Mouse (Mus musculus) activated CD4-positive, CD25-positive, alpha-beta regulatory T cell, adult 4 months (primary cell): ENCODE results near the gene Evc2. TPM values are rescaled to one million over a fixed set of nuclear protein-coding genes. Genes with fewer than 3 reads are reported as not detected.

Experiments
- ATAC-seq: one replicate; pipeline ENCODE4 v1.8.0; 2017
- polyA plus RNA-seq, 2 experiments: library from polyadenylated mRNA; unstranded; fragments of 100-300 nt; shearing (Covaris generic); gene quantifications; one replicate each; pipeline ENCODE4 v1.2.1; 2017

Gene Evc2
- polyA plus RNA-seq, result not detected

DNA sequence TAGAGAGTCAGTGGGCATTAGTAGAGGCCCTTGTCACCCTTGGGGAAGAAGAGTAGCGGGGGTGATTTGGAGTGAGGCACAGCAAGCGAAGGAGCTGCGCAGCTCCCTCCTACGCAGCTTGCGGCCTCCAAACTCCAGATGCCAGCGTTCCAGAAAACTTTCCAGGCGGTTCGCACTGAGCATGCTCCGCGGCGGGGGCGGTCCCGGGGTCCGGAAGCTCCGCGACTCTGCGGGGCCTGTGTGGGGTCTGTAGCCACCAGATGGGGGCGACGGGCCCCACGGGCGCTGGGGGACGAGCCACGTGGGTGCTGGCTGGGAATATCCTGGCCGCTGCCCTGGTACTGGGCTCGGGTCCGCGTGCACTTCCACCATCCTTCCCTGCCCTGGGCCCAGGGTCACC is at the start of gene Evc2:
Evc2 (plus strand) TSS at position 212 of the 400 bp plus-strand sequence.
- no peak for ATAC-seq

DNA sequence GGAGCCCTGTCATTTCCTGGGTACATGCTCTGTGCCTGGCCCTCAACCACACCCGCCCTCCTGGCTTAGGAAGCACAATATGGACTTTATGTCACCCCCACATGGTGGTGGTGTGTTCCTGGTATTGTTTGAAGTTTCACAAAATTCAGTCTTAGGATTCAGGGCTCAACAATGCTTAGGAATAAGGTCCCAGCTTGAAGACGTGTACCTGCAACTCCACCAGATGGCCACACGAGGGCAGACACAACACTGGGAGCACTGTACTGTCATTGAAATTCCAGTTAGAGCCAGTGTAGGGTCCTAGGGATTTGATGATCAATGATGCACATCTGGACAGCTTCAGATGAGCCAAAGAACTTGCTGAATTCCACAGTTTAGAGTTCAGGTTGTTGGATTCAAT is 49.1 kb upstream of the Evc2 start:
- ATAC-seq, result no peak

DNA sequence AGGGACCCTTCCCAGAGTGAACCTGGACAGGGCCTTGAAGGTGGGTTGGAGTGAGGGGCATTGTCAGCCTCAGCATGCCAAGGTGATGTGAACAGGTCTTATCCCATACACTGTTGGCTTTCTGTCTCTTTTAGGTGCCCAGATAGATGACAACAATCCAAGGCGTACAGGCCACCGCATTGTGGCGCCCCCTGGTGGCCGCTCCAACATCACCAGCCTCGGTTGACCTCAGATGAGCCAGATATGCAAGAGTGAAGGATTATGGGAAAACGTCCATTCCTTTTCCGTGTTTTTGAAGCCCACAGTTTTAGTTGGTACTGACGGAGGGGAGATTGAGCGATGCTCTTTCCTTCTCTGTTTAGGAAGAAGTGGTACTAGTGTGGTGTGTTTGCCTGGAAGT is 47.3 kb upstream of the Evc2 start:
- no peak for ATAC-seq

DNA sequence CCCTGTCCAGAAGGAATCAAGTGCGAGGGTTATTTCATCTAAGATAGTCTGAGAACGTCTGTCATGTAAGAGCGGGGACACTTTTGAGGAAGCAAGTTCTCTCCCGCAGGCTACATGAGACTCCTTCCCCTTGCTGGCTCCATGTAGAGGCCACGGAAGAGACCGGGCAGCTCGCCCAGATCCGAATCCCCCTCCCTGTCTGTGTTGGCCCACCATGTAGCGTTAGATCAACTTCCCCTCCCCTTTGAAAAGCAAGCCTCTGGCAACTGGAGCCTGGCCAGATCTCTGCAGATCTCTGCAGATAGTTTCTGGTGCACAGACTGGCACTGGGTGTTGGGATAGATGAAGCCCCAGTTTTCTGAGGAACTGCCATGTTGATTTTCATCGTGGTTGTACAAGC is 41.6 kb upstream of the Evc2 start:
- no peak for ATAC-seq

DNA sequence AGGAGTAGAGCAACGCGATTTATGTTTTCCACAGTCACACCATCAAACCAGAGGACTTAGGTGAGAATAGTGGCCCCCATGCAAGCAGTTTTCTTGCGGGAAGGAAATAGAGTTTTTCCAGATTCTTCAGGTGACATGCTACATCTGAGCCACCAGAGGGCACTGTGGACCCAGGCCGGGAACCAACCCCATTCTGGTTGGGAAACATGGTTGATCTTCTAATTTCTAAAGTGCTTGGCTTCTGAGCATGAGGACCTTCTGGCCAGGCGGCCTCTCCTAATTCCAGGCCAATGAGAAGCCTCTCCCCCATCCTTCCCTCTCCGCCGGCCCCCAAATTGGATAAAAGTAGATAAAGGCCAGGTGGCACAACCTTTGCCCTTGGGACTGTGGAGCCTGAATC is 39.9 kb upstream of the Evc2 start:
- no peak for ATAC-seq

DNA sequence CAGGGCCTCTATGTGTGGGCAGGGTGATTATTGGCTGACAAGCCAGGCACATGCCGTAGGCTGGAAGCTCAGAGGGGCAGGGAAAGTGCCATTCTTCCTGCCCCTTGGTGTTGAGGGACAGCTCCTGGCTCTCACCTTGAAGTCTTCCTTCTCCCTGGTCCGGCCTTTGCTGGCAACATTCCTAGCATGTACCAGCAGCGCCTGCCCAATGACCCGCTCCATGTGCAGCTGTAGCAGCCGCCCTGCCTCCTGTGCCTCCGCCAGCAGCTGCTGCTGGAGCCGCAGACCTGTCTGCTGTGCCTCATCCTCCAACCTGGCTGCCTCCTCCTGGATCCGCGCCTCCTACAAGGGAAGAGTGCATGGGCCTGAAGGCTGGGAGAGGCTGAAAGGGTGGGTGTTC is 28.3 kb upstream of the Evc2 start:
- ATAC-seq, result no peak

DNA sequence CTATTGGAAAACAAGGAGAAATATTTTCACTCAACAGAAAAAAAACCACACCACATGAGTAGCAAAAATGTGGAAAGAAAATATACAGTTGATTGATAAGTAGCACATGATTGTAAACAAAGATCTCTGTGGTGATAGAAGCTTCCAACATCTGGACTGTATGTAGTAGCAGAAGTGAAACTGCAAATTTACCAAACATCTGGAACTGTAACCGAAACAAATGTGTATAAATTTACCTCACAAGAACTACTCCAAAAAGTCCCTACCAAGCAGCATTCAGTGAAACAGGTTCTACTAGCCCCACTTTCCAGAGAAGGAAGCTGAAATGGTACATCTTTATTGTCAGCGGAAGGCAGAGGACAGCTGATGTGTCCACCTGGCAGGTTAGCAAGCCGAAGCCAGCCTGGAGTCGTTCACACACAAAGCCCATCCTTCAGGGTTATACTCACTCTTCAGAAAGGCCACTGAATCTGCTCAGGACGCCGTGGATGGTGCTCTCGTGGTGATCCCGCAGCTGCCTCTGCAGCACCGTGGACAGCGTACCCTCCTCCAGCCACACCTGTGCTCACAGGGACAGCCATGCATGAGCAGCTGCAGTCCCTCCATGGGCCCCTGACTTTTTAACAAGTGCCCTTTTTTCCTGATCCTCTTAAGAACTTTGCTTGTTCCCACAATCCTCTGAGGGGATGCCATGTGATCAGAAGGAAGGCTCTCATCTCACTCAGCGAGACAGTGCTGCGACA is 25.1 kb upstream of the Evc2 start:
- no peak for ATAC-seq

DNA sequence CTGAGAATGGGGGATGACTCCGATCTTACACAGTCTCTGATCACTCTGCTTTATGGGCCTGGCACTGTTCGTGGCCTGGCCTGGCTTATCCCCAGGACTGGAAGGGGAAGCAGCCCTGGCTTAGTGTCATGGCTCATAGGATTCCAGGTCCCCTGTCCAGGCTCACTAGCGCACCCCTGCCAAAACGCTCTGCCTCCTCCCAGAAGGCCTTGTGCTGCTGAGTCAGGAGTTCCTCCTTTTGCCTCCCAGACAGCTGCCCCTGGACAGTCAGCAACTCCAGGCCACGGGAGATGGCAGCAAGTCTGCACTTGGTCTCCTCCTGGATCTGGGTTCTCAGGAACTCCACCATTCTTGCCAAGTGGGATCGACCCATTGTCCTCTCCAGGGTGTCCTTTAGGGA is 19.6 kb upstream of the Evc2 start:
- no peak for ATAC-seq

DNA sequence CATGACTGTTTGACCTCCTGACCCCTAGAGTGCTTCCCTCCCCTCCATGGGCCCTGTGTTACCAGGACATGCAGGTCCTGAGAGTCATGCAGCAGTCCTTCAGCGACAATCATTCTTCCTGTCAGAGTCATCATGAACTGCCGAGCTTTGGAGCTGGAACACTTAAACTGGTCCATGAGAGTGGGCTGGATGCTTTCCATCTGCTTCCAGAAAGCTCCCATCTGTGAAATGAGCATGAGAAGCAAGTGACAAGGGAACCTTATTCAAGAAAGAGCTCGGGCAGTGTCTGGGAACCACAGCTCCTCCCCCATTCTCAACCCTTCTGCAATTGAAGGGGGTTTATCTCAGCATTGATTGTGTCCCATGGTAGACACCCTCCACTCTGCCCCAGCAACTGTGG is 18.1 kb upstream of the Evc2 start:
- no peak for ATAC-seq

DNA sequence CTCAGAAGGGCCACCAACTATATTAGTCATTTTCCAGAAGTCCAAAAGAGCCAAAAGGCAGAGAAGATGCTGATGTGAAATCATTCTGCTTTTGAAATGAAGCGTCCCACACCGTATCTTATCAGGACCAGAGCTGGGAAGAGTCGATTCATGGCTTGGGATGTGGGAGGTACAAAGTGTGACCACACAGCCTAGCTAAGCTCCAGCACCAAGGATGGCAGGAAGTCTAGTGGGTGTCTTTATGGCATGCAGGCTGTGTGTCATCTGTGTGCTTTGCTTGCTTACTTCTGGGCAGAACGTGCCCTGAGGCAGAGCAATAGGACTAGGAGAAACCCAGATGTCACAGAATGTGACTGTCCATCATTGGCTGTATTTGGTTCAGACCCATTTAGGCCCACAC is 17.5 kb upstream of the Evc2 start:
- ATAC-seq, result no peak

DNA sequence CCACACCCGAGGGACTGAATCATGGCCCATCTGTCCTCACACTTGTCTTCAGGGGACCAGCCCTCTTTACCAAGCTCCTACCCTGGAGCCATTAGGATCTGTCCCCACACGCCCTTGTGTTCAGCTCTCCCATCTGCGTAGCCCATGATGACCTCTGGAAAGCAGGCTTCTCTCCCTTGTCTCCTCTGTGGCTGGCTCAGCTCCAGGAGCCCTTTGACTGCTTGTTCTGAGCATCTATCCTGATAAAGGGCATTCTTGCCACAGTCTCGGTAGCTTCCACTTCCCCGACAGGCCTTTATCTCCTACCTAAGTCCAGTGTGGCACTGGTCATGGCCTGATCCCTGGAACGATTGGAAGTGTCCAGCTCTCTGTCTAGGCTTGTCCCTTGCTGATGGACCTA is 11.6 kb upstream of the Evc2 start:
- ATAC-seq, result no peak

DNA sequence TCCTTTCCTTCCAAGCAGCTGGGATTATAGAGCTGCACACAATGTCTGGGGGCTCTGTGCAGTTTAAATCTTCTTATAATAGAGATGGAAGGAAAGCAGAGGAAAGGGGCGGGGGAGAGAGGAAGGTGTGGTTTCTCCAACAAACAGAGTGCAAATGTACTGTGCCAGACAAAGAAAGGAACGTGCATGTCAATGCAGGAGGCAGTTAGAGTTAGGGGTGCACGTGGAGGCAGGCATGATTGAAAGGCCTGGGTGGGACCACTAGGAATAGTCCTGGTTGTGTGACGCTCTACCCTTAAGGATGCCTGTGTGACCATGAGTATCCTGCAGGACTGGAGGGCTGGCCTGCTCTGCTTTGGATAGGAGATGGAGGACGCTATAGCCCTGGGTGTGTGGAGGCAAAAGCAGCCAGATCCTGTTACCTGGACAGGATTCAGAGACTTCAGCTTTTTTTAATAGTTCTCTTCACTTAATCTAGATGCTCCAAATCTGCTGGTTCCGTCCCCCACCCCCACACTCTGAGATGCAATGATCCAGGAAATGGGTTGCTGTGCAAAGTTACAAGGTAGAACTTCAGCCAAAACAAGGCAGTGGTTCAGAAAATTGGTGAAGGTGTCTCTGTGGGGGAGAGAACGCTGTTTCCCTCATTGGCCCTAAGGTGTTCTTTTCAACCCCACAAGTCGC is 7.7 kb upstream of the Evc2 start:
- ATAC-seq, result no peak

DNA sequence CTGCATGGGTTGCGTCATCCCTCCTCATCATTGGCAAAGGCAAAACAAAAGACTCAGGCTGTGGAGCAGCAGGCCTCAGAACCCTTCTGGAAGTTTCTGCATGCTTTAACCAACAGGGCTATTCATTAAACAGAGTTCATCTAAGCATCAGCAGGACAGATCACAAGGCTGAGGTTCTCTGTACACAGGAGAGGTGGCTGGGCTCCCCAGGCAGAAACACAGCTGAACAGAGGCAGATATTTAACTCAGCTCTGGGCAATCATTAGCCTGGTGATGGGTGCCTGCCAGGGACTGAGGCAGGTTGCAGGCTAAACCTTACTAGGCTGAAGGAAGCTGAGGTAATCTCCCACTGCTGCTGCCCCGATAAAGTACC is 7.2 kb upstream of the Evc2 start:
- no peak for ATAC-seq

DNA sequence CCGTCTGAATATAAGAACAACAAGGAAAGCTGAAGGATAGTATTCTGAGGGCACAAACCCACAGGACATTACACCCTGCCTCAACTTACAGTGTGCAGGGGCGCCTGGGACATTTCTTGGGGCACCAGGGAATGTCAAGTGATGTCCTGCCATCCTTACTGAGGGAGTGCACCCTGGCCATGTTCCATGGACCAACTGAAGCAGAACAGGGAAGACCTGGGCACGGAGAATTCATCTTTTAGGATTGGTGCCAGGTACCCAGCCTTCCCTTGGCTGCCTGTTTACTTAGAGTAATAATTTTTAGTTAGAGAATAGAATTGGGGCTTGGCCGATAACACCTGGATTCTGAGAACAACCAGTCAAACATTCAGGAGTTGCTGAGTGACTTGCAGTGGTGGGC is 6.2 kb upstream of the Evc2 start:
- ATAC-seq, result no peak

DNA sequence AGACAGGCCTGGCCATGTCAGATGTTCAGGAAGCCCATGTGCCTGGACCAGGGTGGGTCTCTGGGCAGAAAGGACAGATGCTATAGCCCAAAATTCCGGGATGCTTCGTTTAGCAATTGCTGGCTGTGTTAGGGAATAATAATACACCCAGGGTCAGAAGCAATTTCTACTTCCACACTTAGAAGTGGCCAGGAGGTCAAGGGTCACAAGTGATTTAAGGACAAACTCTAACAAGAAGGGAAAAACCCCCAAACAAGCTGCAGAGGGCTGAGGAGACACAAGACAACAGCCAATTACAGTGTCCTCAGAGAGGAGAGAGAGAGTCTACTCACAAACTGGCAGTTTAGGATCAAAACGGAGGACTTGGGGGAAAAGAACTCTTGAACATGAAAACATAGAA is 3.2 kb upstream of the Evc2 start:
- ATAC-seq, result no peak

DNA sequence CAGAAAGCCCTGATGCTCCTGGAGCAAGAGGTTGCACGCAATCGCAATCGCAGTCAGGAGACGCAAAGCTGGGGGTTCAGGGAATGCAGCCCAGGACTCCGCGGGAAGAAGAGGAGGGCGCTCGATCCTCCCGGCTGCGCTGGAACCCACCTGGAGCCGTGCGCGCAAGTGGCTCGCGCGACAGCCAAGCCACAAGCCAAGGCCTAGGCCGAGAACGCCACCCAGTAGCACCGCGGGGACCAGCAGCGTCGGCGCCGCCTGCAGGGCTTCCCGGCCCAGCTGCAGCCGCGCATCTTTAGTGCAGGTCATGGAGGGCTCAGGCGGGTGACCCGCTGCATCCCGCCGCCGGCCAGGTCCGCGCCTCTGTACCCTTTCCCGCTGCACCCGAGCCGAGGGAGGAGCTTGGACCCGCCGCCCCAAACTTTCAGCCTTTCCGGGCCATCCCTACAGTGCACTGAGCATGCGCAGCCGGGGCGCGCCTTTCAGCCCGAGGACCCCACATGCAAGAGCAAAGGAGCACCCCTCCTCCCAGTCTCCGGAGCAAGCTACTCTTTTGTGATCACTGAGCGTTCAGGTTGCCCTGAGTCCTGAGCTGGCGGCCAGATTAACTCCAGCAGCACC is 1.7 kb upstream of the Evc2 start, which contains the start of gene Evc:
Evc (minus strand) TSS at position 410 of the 621 bp plus-strand sequence.
- ATAC-seq, result no peak

DNA sequence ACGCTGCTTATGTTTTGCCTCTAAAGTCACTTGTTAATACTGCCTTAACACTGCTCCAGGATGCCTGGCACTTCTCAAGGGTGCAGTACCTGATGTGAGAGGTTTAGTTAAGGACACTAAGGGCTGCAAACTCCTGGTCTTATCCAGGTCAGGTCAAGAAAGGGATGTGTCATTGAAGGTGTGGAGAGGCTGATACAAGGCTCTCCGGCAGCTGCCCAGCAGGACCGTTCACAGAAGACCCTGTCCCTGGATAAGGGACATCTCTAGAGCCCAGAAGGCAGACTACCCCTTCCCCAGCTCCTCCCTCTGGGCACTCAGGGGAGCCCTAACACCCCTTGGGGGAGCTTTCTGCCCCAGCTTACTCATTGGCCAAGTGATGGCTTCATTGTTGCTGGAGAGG is 603 bp upstream of the Evc2 start:
- no peak for ATAC-seq

DNA sequence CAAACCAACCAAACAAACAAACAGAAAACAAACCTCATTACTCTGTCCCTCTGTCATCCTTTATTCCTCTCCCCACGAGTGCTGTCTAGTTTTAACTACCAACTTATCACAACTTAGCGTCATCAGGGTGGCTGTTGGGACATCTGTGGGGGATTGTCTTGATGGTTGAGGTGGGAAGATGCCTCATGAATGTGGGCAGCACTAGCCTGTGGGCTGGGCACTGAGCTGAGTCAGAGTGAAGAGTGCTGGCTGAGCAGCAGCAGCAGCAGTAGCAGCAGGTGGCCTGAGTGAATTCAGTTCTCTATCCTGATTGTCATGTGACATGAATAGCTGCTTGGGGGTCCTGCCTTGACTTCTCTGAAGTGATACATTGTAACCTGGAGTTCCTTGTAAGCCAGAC is 5.7 kb downstream of the Evc2 start:
- ATAC-seq, result no peak

DNA sequence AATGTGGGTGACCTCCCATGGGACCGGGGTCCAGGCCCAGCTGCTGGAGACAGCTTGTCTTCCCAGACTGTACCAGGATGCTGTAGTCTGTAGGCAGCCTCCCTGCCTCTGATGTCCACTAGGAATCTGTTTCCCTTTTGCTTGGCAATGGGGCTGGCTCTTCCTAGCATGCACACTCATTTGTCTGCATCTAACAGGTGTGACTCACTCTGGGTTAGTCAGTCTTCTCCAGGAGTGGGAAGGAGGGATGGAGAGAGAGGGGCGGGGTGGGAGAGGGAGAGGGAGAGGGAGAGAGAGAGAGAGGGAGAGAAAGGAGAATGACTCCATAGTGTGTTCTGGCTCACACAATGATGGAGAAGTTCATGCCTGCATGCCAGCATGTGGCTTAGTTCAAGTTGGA is 13.5 kb downstream of the Evc2 start:
- ATAC-seq, result no peak

DNA sequence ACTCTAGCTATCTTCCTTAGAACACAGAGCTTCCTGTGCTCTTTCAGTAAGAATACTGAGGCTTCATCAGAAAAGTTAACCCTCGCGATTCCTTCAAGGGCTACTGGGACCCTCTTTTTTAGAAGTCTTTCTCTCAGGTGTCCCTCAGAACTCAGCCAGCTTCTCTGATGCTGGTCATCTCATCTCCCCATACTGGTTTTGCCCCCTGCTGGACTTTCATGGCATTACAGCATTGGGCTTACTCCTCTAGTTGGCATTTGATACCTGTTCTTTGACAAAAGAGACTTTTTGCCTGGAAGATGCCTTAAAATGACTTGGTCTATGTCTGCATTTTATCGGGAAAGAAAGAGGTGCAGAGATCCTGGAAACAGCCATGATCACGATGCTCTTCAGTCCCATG is 16.1 kb downstream of the Evc2 start:
- ATAC-seq, result no peak

DNA sequence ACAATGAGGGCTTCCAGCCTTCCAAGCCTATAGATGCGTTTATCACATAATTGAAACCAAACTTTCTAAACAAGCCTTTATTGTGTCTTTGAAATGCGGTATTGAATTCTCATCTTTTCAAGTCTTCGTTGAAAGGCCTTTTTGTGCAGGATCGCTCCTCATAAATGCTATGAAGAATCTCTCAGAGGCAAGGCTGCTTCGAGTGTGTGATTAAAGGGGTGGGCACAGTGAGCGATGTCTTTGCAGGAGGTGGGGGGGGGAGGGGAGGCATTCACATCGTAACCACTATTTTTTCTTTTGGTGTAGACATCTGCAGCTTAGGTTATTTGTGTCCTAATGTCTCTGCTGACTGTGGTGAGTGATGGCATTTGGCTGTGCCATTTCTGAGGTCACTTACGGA is 17.7 kb downstream of the Evc2 start:
- no peak for ATAC-seq

DNA sequence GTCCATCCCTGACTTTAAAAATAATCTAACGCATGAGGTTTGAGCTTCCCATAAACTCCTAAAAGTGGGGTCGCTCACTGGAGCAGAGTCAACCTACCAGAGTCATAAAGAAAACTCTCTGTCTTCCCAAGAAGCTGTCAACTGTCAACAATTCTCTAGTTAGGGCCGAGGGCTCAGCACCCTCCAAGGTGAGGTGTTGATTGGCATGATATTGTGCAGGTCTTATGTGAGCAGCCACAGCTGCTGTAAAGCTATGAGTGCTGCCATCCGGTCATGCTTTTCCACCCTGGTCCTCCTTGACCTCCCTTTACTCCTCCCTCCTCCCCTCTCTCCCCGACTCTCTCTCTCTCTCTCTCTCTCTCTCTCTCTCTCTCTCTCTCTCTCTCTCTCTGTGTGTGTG is 24.3 kb downstream of the Evc2 start:
- no peak for ATAC-seq

DNA sequence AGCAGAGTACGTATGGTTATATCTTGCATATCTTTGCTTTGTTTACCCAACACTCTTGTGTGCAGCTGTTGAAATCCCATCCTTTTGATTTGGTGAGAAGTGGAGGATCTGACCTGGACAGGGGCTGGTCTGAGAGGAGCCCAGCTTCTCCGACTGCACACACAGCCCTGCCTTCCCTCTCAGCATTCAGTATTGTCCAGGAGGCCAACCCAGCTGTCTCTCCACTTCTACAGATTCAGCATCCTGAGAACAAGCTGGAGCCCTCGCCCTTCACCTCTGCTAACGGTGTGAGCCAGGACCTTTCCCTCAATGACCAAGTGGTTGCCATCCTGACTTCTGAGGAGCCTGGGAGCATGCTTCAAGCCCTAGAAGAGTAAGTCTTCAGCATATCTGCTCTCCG is 25.0 kb downstream of the Evc2 start:
- no peak for ATAC-seq

DNA sequence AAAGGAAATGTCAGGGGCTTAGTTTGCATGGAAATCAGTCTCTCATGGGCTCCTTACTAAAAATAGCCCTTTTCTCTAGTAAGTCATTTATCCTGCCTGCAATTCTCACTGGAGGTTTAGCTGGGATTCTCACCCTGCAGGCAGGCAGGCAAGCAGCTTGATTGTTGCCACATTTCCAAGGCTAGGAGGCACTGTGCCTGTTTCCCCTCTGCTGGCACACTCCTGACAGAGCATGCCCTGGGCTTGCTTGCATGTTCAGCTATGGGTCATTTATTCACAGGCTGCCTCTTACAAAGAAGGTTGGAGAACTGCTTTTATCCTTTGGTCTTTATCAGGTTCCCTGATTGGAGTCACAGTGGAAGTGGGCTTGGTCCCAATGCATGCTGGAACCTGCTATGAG is 27.5 kb downstream of the Evc2 start:
- no peak for ATAC-seq
